Mouse (Mus musculus) stomach, postnatal 0 days (tissue): ENCODE measurements at regions not wholly inside any gene's neighbourhood (a gene's known extent, or its start where the extent isn't known, plus 50 kb on each side); places are given as distances from the start of the nearest gene placed in this dataset.

ENCODE experiments used
- CTCF ChIP-seq: IDR thresholded peaks from 2 replicates; pipeline ENCODE4 v1.5.1; 2016; ENCODE audit warnings: antibody characterized with exemption, low read depth, mild to moderate bottlenecking, moderate library complexity
- EP300 ChIP-seq: optimal IDR thresholded peaks from 2 replicates; pipeline ENCODE3; 2016; ENCODE audit warnings: antibody characterized with exemption

GRCm38 (mm10) chr3:131000701-131001100 lies 109.6 kb upstream of the Lef1 start:
- TF ChIP-seq CTCF (no peak), EP300 (no peak)
